Mouse (Mus musculus) T-helper 1 cell (primary cell): Measurements from ENCODE around the gene Gm49486.

Source experiments
- in situ Hi-C: fragments of 300-600 bp; cut with MboI, MseI; formaldehyde crosslinking; loops from one replicate; pipeline ENCODE4 v1.15.1; 2025; ENCODE audit warnings: high pct_unique_total_duplicates

Gm49486 gene

DNA sequence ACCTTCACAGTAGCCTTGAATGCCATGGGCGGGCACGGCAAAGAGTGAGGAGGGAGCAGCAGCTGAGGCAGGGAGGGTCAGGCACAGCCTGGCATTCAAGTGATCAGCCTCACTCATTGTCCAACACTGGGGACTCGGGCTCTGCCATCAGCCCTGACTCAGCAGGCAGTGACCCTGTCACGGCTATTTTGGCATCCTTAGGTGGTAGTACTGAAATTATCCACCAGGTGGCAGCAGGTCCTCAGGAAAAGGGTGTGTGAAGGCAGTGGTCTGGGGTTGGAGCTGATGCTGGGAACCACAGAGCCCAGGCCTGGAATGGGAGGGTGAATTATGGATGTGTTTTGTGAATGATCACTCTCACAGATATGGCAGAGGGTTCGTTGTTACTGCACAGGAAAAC lies 4.5 kb upstream of the Gm49486 start:
- in situ Hi-C loops: loop anchor here (10.0 kb wide), 1 partner anchor 240 kb away; no protein-coding TSS in a partner anchor

- in situ Hi-C loops: loop anchor here (10.0 kb wide), 1 partner anchor 239 kb away; no protein-coding TSS in a partner anchor
Measured at GRCm38 (mm10) chr15:79225780-79226179, 3.4 kb upstream of the Gm49486 start.

DNA sequence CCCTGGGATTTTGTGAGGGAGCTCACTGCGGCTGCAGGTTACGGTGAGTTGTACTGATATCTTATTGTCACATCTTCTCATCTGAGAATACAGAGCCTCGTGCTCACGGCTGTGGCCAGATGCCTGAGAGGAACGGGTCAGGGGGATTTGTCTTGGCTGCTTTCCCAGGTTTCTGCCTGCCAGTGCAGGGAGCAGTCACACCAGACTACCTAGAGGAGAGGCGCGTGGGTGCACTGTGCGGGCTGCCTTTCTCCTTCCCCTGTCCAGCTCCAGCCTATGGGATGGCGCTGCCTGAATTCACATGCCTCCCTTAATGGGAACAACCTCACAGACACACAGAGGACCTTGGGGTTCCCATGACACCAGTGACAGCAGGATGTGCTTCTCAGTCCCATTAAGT lies 6.1 kb downstream of the Gm49486 start:
- in situ Hi-C loops: no loop called here

GRCm38 (mm10) chr15:79238036-79238435 lies 8.8 kb downstream of the Gm49486 start:
- in situ Hi-C loops: no loop called here

- in situ Hi-C loops: no loop called here
Measured at GRCm38 (mm10) chr15:79242574-79243233, 13.5 kb downstream of the Gm49486 start.

DNA sequence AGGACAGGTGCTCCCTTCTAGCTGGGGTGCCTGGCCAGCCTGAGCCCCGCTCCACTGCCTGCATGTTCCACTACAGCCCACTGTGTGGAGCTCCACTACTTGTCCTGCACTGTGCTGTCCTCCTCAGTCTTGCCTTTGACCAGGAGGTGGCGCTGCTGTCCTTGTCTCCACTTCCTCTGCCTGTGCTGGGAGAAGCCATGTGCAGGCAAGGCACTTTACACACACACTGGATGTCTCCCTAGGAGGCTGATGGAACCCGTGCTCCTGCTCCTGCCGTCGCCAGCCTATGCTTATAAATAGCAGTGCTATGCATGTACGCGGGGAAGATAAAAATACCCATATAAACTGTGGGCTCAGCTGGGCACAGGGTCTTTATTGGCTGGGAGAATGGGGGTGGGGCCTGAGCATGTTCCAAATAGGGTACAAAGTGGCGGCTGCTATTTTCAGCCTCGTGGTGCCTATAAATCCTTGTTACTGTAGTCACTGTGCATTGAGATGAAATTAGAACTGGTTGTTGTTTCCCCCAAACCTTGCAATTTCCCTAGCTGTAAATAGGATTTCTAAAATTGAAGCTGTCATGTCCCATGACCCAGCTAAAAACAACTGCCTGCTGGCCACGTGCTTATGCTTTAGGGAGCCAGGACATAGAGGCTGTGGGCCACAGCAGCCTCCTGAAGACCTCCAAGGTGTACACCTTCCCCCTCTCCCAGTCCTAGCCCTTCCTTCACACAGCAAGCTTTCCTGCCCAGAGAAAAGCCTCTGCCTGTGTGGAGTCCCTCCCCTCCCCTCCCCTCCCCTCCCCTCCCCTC lies 14.2 kb downstream of the Gm49486 start:
- in situ Hi-C loops: no loop called here

DNA sequence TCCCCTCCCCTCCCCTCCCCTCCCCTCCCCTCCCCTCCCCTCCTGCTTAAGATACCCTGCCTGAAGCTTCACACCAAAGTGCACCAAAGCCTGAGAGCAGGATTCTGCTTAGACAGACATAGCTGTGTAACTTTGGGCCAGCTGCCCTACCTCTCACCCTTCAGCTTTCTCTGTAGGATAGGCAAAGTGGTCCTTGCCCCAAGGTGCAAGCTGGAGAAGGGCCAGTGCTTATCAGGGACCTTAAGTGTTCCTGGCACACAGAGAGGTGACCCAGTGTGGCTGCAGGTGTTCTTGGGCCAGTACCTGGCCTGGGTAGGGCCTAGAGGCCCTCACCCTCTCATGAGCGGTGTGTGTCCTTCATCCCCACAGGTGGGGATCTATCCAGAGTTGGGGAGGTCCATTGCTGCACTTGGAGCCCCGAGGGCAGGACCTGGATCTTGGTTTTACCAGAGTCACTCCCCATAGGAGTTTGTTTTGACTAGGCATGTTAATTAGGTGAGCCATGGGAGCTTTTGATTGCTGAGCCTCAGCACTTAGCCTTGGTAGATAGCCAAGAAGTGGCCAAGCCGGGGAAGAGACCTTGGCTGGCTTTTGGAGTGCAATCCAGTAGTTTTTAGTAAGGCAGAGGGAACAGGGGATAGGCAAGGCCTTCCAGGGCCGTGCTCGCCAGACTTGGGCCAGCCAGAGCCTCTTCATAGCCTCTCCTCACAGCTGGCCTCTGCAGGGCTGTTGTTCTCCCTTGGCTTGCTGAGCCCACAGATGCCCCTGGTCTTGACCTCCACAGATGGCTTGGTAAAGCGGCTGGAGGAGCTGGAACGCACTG lies 15.1 kb downstream of the Gm49486 start:
- in situ Hi-C loops: no loop called here

DNA sequence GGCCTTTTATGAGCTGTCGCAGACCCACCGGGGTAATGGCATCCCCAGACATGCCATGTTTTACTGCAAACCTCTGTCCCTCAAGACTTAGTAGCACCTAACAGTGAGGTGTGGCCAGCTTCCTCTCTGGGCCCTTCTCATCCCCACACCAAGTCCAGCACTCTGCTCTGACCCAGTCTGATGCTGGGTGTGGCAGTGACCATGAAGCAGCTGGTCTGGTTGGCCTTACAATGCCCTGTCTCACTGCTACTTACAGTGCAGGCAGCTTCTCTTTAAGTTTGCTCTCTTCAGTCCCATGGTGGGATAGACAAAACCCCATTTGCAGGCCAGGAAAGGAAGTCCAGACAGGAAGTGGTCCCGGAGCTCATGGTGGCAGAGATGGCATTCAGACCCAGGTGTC lies 16.1 kb downstream of the Gm49486 start:
- in situ Hi-C loops: no loop called here

GRCm38 (mm10) chr15:79250236-79250635 lies 21.0 kb downstream of the Gm49486 start:
- in situ Hi-C loops: no loop called here

DNA sequence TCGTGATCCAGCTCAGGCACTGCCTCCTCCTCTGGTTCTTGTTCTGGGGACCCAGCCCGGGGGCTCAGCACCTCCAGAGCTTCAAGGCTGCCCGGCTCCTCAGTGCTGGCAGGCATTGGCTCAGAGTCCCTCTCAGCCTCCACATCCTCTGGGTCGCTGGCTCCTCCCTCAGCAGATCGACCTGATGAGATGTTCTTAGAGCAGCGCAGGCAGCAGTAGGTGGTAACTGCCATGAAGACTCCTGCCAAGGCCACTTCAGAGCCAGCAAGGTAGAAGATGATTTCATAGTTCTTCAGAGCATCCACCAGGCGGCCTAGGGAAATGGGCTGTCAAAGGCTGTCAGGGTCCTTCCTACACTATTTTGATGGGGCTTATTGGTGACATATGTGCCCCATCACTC lies 22.0 kb downstream of the Gm49486 start:
- in situ Hi-C loops: no loop called here

DNA sequence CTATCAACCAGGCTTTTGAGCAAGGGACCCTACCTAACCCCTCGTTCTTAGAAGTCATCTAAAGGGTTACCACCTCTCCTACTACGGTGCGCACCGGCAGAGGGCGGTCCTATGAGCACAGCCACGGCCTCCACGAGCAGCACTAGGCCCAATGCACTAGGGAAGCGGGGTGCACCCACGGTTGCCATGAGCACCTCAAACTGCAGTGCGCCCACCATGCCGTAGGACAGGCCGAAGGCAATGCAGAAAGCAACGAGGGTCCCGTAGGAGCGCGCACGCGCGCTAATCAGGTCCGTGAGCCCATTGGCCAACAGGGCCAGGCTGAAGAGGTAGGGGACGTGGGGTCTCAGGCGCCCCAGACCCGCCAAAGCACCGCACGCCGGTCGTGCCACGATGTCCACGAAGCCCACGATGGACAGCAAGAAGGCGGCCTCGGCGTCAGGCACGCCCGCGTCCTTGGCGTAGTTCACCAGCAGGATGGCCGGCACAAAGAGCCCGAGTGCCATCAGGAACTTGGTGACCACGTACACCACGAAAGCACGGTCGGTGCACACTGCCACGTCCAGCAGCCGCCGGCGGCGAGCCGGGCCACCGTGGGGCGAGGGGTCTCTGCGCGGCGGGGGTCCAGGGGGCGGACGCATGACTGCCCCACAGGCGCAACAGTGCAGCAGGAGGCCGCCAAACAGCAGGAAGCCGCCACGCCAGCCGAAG lies 22.7 kb downstream of the Gm49486 start:
- in situ Hi-C loops: no loop called here

- in situ Hi-C loops: no loop called here
Measured at GRCm38 (mm10) chr15:79252580-79252979, 23.4 kb downstream of the Gm49486 start.

DNA sequence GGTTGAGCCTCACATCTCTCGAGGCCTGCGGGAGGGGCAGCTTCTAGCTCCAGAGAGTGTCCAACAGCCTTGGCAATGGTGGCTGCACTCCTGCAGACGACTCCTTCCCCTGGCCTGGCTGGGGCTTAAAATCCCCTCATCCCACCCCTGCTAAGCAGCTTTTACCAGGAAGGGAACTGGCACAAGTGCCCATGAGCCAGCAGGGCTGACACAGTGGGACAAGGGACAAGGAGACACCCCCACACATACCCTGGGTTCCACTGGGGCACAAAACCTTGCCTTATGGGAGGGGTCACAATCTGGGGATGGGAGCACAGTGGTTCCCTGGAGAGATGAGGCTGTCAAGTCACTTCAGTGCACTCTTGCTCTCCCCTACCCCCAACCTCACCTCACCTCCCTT lies 25.5 kb downstream of the Gm49486 start, which contains the start of gene Slc16a8:
Gene Slc16a8 (minus strand): TSS at position 101 of the 400 bp plus-strand sequence.
- in situ Hi-C loops: no loop called here

DNA sequence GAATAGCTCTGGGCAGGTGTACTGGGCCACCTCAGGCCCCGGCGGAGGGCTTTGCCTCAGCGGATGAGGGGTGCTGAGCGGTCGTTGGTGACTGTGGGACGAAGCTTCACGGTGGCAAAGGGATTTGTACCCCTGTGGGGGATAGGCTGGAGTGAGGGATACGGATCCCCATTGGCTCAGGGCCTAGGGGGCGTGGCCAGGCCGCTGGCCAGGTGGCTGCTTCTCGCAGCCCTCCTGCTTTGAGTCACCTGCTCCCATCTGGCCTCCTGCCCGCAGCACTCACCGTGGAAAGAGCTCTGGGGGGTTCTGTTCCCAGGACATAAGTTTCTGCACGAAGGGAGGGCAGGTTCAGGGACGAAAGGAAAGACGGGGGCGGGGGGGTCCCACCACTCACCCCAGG lies 29.3 kb downstream of the Gm49486 start:
- in situ Hi-C loops: no loop called here

DNA sequence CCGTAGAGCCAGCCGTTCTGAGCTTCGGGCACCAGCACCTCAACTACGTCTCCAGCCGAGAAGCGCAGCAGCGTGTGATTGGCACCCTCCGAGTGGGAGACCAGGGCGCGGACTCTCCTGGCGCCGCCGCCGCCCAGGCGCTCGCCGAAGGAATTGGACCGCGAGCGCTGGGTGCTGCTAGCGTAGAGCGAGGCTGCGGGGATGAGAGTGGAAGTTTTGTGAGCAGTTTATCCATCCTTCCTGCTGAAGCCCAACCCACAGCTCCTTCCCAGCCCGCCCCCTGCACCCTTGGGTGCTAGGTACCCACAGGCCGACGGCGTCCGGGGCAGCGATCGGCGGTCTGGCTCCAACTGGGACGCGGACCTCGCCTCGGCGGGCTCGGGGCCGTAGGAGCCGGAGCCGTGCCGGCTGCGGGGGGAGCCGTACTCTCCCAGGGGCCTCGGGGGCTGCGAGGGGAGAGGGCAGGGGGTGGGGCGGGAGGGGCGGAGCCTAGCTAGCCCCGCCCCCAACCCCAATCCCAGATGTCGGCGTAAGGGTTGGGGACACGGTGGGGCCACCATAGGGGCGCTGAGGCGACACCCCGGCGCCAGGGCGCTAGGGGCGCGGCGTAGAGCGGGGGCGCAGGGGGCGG lies 32.0 kb downstream of the Gm49486 start:
- in situ Hi-C loops: no loop called here

- in situ Hi-C loops: no loop called here
Measured at GRCm38 (mm10) chr15:79261757-79262156, 32.6 kb downstream of the Gm49486 start.

- in situ Hi-C loops: no loop called here
Measured at GRCm38 (mm10) chr15:79262375-79262774, 33.2 kb downstream of the Gm49486 start.

DNA sequence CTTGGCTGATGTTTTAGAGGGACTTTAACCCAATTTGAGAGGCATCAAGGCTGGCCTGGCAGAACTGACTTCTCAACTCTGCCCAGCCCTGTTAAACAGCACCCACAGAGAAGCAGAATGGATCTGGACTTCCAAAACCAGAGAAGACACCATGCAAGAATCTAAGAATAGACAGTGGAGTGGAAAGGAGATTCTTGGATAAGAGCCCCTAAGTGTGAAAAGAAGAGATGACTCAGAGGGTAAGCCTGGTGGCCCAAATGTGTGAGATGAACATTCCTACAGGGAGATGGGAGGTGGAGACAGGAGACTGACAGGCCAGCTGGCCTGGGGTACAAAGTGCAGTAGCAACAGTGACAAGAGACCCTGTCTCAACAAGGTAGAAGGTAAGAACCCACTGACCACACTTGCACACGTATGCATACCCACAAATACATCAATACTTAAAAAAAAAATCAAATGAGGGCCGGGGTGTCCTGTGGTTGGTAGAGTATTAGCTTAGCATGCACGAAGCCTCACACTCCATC lies 33.7 kb downstream of the Gm49486 start:
- in situ Hi-C loops: no loop called here

DNA sequence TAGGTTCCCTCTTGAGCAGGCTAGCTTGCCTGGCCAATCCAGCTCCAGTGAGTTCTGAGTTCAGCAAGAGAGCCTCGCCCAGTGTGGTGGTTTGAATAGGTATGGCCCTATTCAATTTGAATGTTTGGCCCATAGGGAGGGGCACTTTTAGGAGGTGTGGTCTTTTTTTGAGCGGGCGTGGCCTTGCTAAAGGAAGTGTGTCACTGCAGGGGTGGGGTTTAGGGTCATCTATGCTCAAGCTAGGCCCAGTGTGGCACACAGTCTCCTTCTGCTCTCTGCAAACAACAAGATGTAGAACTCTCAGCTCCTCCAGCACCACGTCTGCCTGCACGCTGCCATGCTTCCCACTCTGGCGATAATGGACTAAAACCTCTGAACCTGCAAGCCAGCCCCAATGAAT lies 34.5 kb downstream of the Gm49486 start:
- in situ Hi-C loops: no loop called here

DNA sequence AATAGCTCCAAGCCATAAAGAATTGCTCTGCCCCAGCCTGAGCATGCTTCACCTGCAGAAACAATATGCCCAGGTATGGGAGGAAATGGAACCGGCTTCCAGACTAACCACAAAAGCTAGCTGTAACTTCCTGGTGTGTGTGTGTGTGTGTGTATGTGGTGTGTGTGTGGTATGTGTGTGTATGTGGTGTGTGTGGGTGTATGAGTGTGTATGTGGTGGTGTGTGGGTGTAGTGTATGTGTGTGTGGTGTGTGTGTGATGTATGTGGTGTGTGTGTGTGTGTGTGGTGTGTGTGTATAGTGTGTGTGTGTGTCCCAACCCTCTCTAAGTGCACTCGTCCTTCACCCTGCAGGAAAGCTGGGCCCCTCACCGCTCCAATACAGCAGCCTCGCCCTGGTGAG lies 36.2 kb downstream of the Gm49486 start:
- in situ Hi-C loops: no loop called here

DNA sequence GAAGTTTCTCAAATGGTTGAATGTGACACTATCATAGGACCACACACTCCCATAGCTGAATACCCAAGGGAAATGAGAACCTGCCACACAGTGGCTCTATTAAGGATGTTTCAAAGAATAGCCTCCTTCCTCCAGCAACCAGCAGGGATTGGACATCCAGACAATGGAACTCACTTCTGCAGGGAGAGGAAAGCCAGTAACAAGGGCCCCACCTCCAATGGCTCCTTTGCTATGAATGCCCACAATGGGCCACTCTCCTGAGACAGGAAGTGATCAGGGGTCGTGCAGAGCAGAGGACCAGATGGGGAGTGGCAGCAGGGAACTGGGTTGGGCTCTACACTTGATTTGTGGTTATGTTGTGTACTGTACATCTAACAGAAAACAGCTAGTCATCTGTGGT lies 39.3 kb downstream of the Gm49486 start:
- in situ Hi-C loops: no loop called here
